Mouse (Mus musculus) stomach, embryonic 15.5 days (tissue): ENCODE data around the gene Tmem132d. TPM values are rescaled to one million over a fixed set of nuclear protein-coding genes. Genes with fewer than 3 reads are reported as not detected.

Source experiments
- ATAC-seq: fragments of 200-750 bp; cut with Nextera tagmentation; 2 replicates; pipeline ENCODE4 v1.8.0; 2017; ENCODE audit warnings: low read depth, moderate number of reproducible peaks, moderate TSS enrichment; ENCODE audit not compliant: insufficient read depth, low FRiP score
- H3K27ac ChIP-seq: fragments of 300-500 bp; sonication (generic); 2 replicates; pipeline ENCODE4 v1.5.1; 2015; ENCODE audit warnings: mild to moderate bottlenecking, inconsistent platforms
- H3K27me3 ChIP-seq: fragments of 300-500 bp; sonication (generic); replicated peaks from 2 replicates; pipeline ENCODE4 v1.6.1; 2015; ENCODE audit warnings: inconsistent platforms
- H3K36me3 ChIP-seq: fragments of 300-500 bp; sonication (generic); 2 replicates; pipeline ENCODE4 v1.6.1; 2015; ENCODE audit warnings: inconsistent platforms
- H3K4me1 ChIP-seq: fragments of 300-500 bp; sonication (generic); 2 replicates; pipeline ENCODE4 v1.6.1; 2015; ENCODE audit warnings: inconsistent platforms
- H3K4me2 ChIP-seq: fragments of 300-500 bp; sonication (generic); 2 replicates; pipeline ENCODE4 v1.6.1; 2015; ENCODE audit warnings: mild to moderate bottlenecking, inconsistent platforms
- H3K4me3 ChIP-seq: fragments of 300-500 bp; sonication (generic); replicated peaks from 2 replicates; pipeline ENCODE4 v1.5.1; 2015; ENCODE audit warnings: inconsistent platforms
- H3K9ac ChIP-seq: fragments of 300-500 bp; sonication (generic); 2 replicates; pipeline ENCODE4 v1.6.1; 2015; ENCODE audit warnings: inconsistent platforms
- H3K9me3 ChIP-seq: fragments of 300-500 bp; sonication (generic); 2 replicates; pipeline ENCODE4 v1.6.1; 2016; ENCODE audit warnings: inconsistent platforms
- WGBS: fragments of 180-500 bp; shearing (Covaris S2); methylation state at CpG from one replicate; pipeline ENCODE4 v1.1.7; 2015; 5-methylcytosine and 5-hydroxymethylcytosine counted together
- polyA plus RNA-seq: library from polyadenylated mRNA; unstranded; fragments of >200 nt; fragmentation: Nextera tagmentation; extraction: Ambion mirVana; gene quantifications from 2 replicates; pipeline ENCODE4 v1.2.1, GENCODE M21; 2015

Gene Tmem132d
- 0.05 and 0.12 TPM in 2 replicates for polyA plus RNA-seq

DNA sequence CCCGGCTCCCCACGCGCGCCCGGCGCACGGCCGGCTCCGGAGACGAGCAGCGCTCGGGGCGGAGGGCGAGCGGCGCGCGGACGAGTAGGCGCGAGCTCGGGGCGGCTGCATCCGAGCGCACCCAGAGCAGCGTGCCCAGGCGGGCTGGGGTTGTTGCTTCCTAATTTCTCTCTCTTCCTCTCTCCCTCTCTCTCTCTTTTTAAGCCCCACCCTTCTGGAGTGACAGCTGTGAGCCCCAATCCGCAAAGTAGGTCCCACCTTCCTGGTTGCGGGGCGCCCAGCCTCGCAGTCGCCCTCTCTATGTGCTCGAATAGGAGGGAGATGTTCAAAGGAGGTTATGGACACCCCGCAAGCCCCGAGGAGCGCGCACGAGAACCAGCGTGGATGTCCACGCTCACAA is at the start of gene Tmem132d:
TSS of gene Tmem132d (minus strand) at position 162 of the 400 bp plus-strand sequence.
- under 1% methylated on average over 40 of the region's 40 CpGs for WGBS
- no peaks in the 10 kb centered on the region for H3K9me3 ChIP-seq
- H3K4me3 ChIP-seq: peak within 1 kb of the TSS; percentile 32
- H3K4me2 ChIP-seq: peak within 1 kb of the TSS; percentile 48
- ATAC-seq: no peak
- no peaks in the 10 kb centered on the region for H3K4me1 ChIP-seq
- H3K9ac ChIP-seq: no peak within 1 kb of the TSS
- no peak within 1 kb of the TSS for H3K27ac ChIP-seq
- H3K36me3 ChIP-seq: no peaks in the 10 kb centered on the region
- H3K27me3 ChIP-seq: peaks cover 64% of the 10 kb centered on the region

DNA sequence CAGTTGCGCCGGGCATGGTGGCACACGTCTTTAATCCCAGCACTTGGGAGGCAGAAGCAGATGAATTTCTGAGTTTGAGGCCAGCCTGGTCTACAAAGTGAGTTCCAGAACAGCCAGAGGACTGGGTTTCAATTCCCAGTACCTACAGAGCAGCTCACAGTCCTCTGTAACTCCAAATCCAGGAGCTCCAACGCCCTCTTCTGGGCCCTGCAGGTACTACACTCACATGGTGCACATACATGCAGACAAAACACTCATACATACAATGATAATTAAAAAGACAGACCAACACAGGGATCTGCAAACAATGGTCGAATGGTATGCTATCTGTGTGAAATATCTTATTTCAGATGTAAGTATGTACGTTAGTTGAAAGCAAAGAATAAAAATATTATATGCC is 47.9 kb upstream of the Tmem132d start:
- H3K27ac ChIP-seq: no peak overlapping the region
- WGBS: 78% methylated on average over 6 of the region's 6 CpGs
- no peaks in the 10 kb centered on the region for H3K9me3 ChIP-seq
- H3K9ac ChIP-seq: no peak overlapping the region
- H3K4me3 ChIP-seq: no peak overlapping the region
- peaks cover 17% of the 10 kb centered on the region for H3K27me3 ChIP-seq
- no peak for ATAC-seq
- H3K36me3 ChIP-seq: no peaks in the 10 kb centered on the region
- no peaks in the 10 kb centered on the region for H3K4me1 ChIP-seq
- no peak overlapping the region for H3K4me2 ChIP-seq

DNA sequence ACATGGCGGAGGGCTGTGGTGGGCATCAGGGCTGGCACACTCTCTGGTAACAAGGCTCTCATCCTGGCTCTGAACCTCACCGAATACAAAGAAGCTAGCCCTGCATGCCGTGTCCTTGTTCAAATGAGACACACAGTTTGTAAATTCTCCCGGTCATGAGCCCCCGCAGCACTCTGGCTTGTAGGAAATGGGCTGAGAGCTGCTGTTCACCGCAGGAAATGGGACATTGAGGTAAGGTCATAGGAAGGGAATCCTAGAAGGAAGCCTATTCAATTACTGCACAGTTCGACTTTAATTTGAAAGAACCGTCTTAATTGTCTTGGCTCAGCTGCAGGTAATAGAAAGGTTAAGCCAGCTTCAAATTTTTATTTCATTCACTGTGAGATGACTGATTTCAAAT is 42.5 kb upstream of the Tmem132d start:
- 74% methylated on average over 8 of the region's 8 CpGs for WGBS
- H3K27me3 ChIP-seq: no peaks in the 10 kb centered on the region
- no peaks in the 10 kb centered on the region for H3K4me1 ChIP-seq
- no peak overlapping the region for H3K9ac ChIP-seq
- no peaks in the 10 kb centered on the region for H3K36me3 ChIP-seq
- no peak overlapping the region for H3K4me3 ChIP-seq
- ATAC-seq: no peak
- no peaks in the 10 kb centered on the region for H3K9me3 ChIP-seq
- H3K27ac ChIP-seq: no peak overlapping the region
- no peak overlapping the region for H3K4me2 ChIP-seq

DNA sequence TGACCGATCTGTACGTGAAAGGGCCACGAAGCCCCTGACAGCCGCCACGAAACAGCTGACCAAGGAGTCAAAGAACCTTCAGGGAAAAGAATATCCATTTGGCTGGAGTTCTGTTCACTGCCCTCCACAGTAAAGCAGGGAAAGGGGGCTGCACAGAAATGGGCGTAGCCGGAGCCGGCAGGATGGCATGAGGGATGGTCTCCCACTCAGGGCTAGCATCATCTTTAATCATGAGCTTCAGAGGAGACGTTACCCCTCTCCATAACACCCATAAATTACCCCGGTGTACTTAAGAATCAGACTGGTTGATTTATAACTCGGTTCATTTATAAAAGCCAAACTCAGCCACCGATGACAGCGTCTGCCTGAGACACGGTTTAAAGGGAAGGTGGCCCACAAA is 36.9 kb upstream of the Tmem132d start:
- H3K4me1 ChIP-seq: no peaks in the 10 kb centered on the region
- ATAC-seq: no peak
- no peaks in the 10 kb centered on the region for H3K9me3 ChIP-seq
- WGBS: 50% methylated on average over 14 of the region's 14 CpGs
- no peaks in the 10 kb centered on the region for H3K27me3 ChIP-seq
- H3K27ac ChIP-seq: no peak overlapping the region
- no peak overlapping the region for H3K4me3 ChIP-seq
- H3K36me3 ChIP-seq: no peaks in the 10 kb centered on the region
- H3K4me2 ChIP-seq: no peak overlapping the region
- no peak overlapping the region for H3K9ac ChIP-seq

DNA sequence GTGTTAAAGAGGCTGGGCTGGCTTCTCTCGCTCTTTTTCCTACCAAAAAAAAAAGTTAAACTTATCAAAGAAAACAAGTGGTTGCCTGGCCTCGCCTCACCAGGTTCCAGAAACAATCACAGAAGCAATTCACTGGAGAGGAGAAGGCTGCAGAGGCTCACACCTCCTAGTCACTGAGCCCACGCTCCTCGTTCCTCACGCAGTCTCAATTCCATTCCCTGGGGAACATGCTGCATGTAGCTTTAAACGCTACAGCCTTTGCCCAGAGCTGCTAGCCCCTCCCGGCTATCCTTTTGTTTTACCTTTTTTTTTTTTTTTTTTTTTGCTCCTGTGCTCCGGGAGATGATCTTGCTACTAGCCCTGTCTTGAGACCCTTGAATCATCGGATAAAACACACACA is 31.6 kb upstream of the Tmem132d start:
- Histone ChIP-seq H3K4me2 (no peak overlapping the region), H3K36me3 (no peaks in the 10 kb centered on the region), H3K9me3 (no peaks in the 10 kb centered on the region), H3K4me1 (no peaks in the 10 kb centered on the region), H3K9ac (no peak overlapping the region), H3K4me3 (no peak overlapping the region), H3K27ac (no peak overlapping the region), H3K27me3 (no peaks in the 10 kb centered on the region)
- WGBS: 13% methylated on average over 9 of the region's 9 CpGs
- ATAC-seq: no peak

DNA sequence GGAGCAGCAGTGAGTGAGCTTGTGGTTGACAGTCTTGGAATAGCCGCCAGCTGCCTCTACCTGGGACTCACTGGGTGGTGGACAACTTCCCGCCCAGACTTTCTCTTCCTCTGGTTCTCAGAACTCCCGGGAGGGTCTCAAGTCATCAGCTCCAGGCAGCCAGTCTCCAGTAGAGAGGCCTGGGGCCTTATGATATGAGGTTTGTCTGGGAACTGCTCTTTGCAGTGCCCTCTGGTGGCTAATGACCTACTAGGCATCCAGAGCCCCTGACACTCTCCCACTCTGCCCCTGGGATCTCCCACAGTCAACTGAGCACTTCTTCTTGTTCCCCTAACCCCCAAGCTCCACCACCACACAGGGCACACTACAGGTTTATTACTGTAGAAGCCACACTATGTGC is 27.7 kb upstream of the Tmem132d start:
- H3K9ac ChIP-seq: no peak overlapping the region
- H3K36me3 ChIP-seq: no peaks in the 10 kb centered on the region
- no peak for ATAC-seq
- H3K27me3 ChIP-seq: no peaks in the 10 kb centered on the region
- no peaks in the 10 kb centered on the region for H3K9me3 ChIP-seq
- 41% methylated on average over 3 of the region's 3 CpGs for WGBS
- H3K27ac ChIP-seq: no peak overlapping the region
- H3K4me1 ChIP-seq: no peaks in the 10 kb centered on the region
- no peak overlapping the region for H3K4me3 ChIP-seq
- no peak overlapping the region for H3K4me2 ChIP-seq

DNA sequence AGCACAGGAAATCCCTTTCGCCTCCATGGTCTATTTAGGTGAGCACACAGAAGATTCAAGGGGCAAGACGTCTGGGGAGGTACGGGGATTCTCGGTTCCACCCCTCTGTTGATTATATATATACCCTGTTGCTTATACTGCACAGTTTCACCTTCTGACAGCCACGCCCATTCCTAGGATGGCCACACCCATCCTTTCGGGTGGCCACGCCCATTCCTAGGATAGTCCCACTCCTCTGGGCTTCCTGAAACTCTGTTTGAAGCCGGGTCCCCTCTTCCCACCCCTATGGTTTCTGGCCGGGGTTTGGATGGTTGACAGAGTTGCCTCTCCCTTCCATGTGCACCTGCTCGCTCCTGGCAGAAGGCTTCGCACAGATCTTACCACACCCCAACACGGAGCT is 22.9 kb upstream of the Tmem132d start:
- H3K4me1 ChIP-seq: no peaks in the 10 kb centered on the region
- no peak overlapping the region for H3K27ac ChIP-seq
- no peak overlapping the region for H3K9ac ChIP-seq
- no peaks in the 10 kb centered on the region for H3K27me3 ChIP-seq
- no peaks in the 10 kb centered on the region for H3K9me3 ChIP-seq
- no peak overlapping the region for H3K4me2 ChIP-seq
- no peak for ATAC-seq
- H3K36me3 ChIP-seq: no peaks in the 10 kb centered on the region
- WGBS: 69% methylated on average over 12 of the region's 12 CpGs
- no peak overlapping the region for H3K4me3 ChIP-seq

DNA sequence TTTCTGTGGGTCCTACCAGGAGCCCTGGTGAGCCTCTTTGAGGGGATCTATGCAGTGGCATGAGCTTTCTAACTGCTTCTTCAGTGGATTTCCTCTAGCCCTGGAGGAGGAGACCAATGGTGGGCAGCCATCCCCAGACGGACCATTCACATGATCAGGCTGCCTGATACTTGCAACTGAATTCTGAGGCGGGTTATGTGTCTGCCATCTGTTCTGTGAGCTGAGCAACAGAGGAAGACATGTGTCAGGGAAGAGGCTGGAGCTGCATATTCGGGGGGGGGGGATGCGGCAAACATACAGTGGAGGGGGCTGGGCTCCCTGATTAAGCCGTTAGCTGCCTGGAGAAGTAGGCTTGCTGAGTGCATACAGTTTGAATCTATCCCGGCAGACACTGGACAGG is 19.3 kb upstream of the Tmem132d start:
- Histone ChIP-seq H3K4me3 (no peak overlapping the region), H3K27ac (no peak overlapping the region), H3K27me3 (no peaks in the 10 kb centered on the region), H3K9me3 (no peaks in the 10 kb centered on the region), H3K36me3 (no peaks in the 10 kb centered on the region), H3K4me1 (no peaks in the 10 kb centered on the region), H3K4me2 (no peak overlapping the region), H3K9ac (no peak overlapping the region)
- WGBS: 44% methylated on average over 6 of the region's 6 CpGs
- ATAC-seq: no peak

DNA sequence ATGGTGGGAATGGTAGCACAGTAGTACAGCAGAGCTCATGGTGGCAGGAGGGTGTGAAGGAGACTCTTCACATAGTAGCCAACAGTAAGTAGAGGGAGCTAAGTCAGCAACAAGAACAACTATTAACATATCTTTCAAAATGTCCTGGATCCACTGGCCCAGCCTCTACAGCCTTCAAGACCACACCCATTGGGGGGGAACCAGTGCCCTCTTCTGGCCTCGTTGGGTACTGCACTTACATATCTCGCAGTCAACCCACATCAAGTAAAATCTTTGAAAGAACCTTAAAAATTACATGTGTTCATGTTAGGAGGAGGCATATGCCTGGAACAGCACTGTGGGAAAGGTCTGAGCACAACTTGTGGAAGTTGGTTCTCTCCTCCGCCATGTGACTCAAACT is 17.9 kb upstream of the Tmem132d start:
- Histone ChIP-seq H3K4me2 (no peak overlapping the region), H3K36me3 (no peaks in the 10 kb centered on the region), H3K27me3 (no peaks in the 10 kb centered on the region), H3K9ac (no peak overlapping the region), H3K27ac (no peak overlapping the region), H3K9me3 (no peaks in the 10 kb centered on the region), H3K4me3 (no peak overlapping the region), H3K4me1 (no peaks in the 10 kb centered on the region)
- WGBS: 74% methylated on average over 3 of the region's 3 CpGs
- no peak for ATAC-seq

DNA sequence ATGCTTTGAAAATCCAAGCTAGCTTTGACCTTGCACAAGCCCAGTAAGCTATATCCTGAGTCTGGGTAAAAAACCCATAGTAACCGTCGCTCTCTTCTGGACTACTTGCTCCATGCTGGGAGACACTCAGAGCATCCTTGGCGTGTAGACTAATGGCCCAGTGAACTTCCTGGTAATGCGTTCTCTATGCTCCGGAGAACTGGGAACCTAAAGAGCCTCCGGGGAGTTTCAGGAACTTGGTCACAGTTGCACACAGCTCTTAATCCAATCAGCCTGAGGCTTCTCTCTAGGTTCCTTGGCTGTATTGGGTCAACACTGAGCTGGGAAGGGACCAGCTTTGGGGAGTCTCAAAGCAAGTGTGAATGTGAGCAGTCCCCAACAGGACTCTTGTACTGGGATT is 12.0 kb upstream of the Tmem132d start:
- H3K27me3 ChIP-seq: peaks cover 21% of the 10 kb centered on the region

DNA sequence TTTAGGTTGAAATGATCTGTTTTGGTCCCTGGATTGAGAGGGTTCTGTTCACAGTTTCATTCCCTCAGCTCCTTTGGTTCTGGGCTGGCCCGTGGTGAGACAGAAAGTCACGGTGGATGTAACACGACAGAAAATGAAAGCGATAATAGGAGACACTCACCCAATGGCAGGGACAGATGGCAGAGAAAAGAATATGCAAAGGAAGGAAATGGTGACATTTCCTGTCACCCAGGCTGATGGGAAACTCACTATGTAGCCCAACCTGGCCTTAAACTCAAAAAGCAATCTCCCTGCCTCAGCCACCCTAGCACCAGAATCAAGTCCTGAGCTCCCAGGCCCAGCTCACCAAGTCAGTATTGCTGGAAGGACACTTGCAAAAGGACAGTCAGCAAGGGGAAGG is 11.0 kb upstream of the Tmem132d start:
- Histone ChIP-seq H3K4me1 (no peaks in the 10 kb centered on the region), H3K4me2 (no peak overlapping the region), H3K9ac (no peak overlapping the region), H3K27ac (no peak overlapping the region), H3K9me3 (no peaks in the 10 kb centered on the region), H3K4me3 (no peak overlapping the region), H3K27me3 (peaks cover 21% of the 10 kb centered on the region), H3K36me3 (no peaks in the 10 kb centered on the region)
- no peak for ATAC-seq
- WGBS: 47% methylated on average over 4 of the region's 4 CpGs

More for the DNA sequence above, 12.0 kb upstream of the Tmem132d start:
- Histone ChIP-seq H3K4me2 (no peak overlapping the region), H3K36me3 (no peaks in the 10 kb centered on the region), H3K9me3 (no peaks in the 10 kb centered on the region), H3K27ac (no peak overlapping the region), H3K4me3 (no peak overlapping the region), H3K4me1 (no peaks in the 10 kb centered on the region), H3K9ac (no peak overlapping the region)
- 22% methylated on average over 6 of the region's 6 CpGs for WGBS
- ATAC-seq: no peak

DNA sequence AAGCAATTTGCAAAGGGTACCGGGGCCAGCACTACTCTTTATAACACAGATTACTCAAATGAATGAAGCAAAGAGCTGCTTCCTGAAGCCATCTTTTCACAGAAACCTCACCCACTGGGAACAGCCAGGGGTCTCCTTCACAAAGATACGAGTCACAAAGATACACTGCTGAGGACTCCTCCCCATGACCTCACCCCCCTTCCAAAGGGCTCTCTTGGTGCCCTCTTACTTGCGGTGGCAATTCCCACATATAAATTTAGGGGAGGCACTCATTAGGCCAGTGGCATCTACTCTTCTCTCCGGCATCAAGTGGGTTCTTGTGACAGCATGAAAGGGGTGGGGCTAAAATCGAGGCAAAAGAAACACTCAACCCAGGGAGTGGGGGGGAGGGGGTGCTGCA is 8.2 kb upstream of the Tmem132d start:
- no peaks in the 10 kb centered on the region for H3K36me3 ChIP-seq
- WGBS: 25% methylated on average over 5 of the region's 5 CpGs
- no peak overlapping the region for H3K27ac ChIP-seq
- H3K4me3 ChIP-seq: no peak overlapping the region
- H3K27me3 ChIP-seq: peaks cover 37% of the 10 kb centered on the region
- no peak overlapping the region for H3K9ac ChIP-seq
- ATAC-seq: no peak
- no peaks in the 10 kb centered on the region for H3K9me3 ChIP-seq
- no peaks in the 10 kb centered on the region for H3K4me1 ChIP-seq
- H3K4me2 ChIP-seq: no peak overlapping the region

DNA sequence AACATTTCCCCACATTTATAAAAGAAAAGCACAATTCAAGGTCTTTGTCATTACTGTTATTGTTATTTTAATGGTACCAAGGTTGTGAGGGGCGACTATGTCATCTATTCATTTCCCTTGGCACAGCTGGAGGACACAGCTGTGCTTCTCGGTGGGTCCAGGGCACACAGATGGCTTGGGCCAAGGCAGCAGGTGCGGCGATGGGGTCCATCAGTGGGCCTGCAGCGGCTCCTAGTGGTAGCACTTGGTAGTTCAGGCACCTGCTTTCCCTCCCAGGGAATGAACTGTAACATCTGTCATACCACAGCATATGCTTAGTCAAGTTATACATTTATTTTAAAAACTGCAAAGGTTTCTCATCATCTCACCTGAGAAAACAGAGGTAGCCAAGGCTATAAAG is 7.0 kb upstream of the Tmem132d start:
- Histone ChIP-seq H3K36me3 (no peaks in the 10 kb centered on the region), H3K4me2 (no peak overlapping the region), H3K9ac (no peak overlapping the region), H3K9me3 (no peaks in the 10 kb centered on the region), H3K27me3 (peaks cover 42% of the 10 kb centered on the region), H3K4me1 (no peaks in the 10 kb centered on the region), H3K27ac (no peak overlapping the region), H3K4me3 (no peak overlapping the region)
- 3% methylated on average over 5 of the region's 5 CpGs for WGBS
- ATAC-seq: no peak
